Mouse (Mus musculus): ENCODE data around the gene Fbxo8.

- TF ChIP-seq CTCF (conservative IDR thresholded peaks at IDR 0.05 in 1 of 2, IDR thresholded peaks at IDR 0.05 in 1 of 2; ENCODE audit: low read depth in 2 of 2, low read length in 2 of 2) = no peak
- TF ChIP-seq POLR2A (IDR thresholded peaks at IDR 0.05; ENCODE audit: low read depth, low read length) = no peak
- TF ChIP-seq RCOR1 (conservative IDR thresholded peaks at IDR 0.05; ENCODE audit: low read depth, low read length) = no peak
- no peak for TF ChIP-seq E2F4 (IDR thresholded peaks at IDR 0.05; ENCODE audit: insufficient replicate concordance, low read depth, low read length)
- TF ChIP-seq USF1 (IDR thresholded peaks at IDR 0.05; ENCODE audit: low read depth, low read length) = no peak
- TF ChIP-seq HCFC1 (IDR thresholded peaks at IDR 0.05; ENCODE audit: low read depth, low read length) = no peak
- no peak for TF ChIP-seq MAX (IDR thresholded peaks at IDR 0.05; ENCODE audit: low read length)
- no peak for TF ChIP-seq CHD1 (IDR thresholded peaks at IDR 0.05; ENCODE audit: low read depth, low read length)
- TF ChIP-seq TBP (conservative IDR thresholded peaks at IDR 0.05; ENCODE audit: low read depth, low read length) = no peak
- no peak for TF ChIP-seq EP300 (IDR thresholded peaks at IDR 0.05; ENCODE audit: low read length)
- no peak for TF ChIP-seq SIN3A (IDR thresholded peaks at IDR 0.05; ENCODE audit: low read length)
- TF ChIP-seq TCF12 (IDR thresholded peaks at IDR 0.05; ENCODE audit: low read depth, low read length) = no peak
- no peak for TF ChIP-seq MAFK (IDR thresholded peaks at IDR 0.05; ENCODE audit: insufficient replicate concordance, low read length)
Measured at GRCm38 (mm10) chr8:56518848-56519247, 32.0 kb upstream of the Fbxo8 start.
